Mouse (Mus musculus) Muller cell, postnatal 12 days (primary cell): ENCODE data around the gene Rap1b.

Source experiments
- DNase-seq: peaks from one replicate; pipeline ENCODE4 v3.0.0-alpha.2; 2015; ENCODE audit errors: inconsistent ontology term

Gene Rap1b

GRCm38 (mm10) chr10:117770286-117771130 lies 75.3 kb downstream of the Rap1b start:
- DNase-seq: no peak

DNA sequence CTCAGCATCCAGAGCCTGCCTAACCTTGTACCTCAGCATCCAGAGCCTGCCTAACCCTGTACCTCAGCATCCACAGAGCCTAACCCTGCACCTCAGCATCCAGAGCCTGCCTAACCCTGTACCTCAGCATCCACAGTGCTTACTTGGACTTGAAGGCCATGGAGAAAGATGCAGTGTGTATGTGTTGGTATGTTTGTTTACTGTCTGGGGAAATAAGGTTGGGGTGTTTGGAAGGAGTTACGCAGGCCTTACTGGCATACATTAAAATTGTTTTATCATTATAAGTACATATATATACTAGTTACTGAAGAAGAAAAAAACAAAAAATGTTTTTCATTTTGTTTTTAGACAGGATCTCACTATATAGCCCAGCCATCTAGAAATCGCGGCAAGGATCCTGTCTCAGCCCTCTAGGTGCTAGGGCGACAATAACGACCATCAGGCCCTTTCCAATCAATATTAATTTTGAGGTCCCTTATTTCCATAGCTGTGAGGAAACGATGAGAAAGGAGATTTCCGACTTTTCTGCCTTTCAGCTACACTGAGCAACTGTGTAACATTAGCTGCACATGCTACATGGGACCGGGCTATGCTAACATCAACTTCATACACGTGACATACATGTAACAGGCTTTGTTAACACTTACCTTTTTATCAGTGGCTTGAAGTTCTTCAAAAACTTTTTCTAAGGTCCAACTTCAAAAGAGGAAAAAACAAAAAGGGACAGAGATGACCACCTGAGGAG lies 76.1 kb downstream of the Rap1b start:
- DNase-seq: no peak

DNA sequence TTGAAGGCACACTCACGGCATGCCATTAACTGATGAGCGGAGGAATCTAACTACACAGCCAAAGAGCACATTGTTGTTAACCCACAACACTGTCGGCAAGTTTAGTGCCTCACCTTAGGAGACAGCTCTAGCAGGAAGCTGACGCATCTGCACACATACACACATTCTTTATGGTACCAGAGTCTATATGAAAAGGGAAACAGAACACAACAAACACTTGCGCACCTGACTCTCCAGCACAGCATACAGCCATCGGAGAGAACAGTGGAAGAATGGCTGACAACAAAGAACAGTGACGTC lies 77.7 kb downstream of the Rap1b start:
- no peak for DNase-seq

- DNase-seq: no peak
Observed at GRCm38 (mm10) chr10:117767286-117768140, 78.3 kb downstream of the Rap1b start.

GRCm38 (mm10) chr10:117766896-117767160 lies 79.0 kb downstream of the Rap1b start:
- DNase-seq: no peak

DNA sequence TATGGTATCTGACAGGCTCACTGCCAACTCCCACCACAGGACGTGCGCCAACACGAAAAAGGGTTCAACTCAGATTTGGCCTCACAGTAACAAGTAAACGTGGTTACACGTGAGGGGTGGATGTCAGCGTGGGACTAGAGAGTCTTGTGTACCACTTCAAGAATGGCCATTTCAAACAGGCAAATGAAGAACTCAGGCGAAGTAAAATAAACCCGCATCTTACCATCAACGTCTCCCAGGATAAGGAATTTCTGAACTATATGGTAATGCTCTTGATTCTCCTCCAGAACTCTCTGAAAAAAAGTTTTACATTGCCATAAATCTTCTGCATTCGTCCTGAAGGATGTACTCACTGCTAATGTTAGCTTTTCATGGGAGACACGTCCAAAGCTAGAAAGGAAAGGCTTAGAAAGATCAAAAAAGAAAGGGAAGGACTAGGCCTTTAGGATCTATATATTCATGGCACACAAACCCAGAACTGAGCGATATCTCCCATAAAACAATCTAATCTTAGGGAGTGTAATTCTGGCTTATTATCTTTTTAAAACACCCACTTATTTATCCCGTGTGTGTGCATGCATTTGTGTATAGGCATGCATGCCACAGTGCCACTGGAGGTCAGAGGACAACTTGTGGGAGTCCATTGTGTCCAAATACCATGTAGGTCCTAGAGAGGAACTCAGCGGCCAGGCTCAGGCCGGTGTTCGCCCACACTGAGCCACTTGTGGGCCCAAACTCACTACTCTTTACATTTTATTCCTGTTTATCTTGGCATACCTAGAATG lies 79.5 kb downstream of the Rap1b start:
- no peak for DNase-seq

GRCm38 (mm10) chr10:117765116-117765894 lies 80.5 kb downstream of the Rap1b start:
- DNase-seq: no peak

DNA sequence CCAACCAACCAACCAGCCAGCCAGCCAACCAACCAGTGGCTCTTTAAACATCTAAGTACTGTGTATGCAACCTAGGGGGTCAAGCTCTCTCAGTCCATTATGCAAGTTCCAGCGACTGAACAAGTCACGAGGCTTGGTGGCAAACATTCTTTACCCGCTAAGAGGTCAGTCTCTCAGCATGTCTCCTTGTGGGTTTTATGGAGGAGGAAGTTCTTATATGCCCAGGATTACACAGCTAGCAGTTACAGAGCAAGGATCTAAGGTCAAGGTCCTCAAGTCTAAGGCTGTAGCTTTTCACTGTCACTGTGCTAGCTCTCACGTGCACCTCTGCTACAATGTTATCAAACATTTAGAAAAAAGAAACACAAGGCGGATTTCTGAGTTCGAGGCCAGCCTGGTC lies 81.2 kb downstream of the Rap1b start:
- DNase-seq: no peak
